8 mouse cellular contexts compared by ENCODE assay signal in the genomic region with DNA sequence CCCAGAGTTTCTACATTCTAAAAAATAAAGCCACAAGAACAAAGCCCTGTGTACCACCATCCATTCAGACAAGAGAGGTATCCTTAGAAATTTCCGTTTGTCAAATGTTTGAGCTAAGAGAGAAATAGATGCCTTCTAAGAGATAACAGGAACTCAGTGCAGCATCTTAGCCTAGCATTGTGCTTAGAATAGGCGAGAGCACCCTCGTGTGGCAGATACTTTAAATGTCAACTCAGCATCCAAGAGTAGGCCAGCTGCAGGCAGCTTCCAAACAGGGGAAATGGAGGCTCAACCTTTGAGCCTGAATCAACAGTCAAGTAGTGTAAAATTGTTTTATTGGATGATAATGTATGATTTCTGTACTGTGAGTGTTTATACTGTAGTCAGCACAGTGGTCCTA. TPM values are rescaled to one million over a fixed set of nuclear protein-coding genes. Genes with fewer than 3 reads are reported as not detected.
A peak's percentile ranks its signal among the peaks of the same experiment; 100 is the strongest.
DNase-seq lines count a peak whose midpoint lies in the region; ATAC-seq and TF ChIP-seq lines count a peak whose summit lies in the region.

No protein-coding gene starts in this region.

- H3K9ac ChIP-seq in intestine, embryonic 15.5 days: no peak overlapping the region
- no peak overlapping the region for H3K9ac ChIP-seq in midbrain, postnatal 0 days (replicated peaks; ENCODE audit: low read length, poor library complexity, severe bottlenecking)
- no peak overlapping the region for H3K9ac ChIP-seq in stomach, embryonic 14.5 days (replicated peaks; ENCODE audit: low read depth, low read length)

- peak; percentile 74 for ATAC-seq in intestine, embryonic 15.5 days
- peak; percentile 78 for ATAC-seq in midbrain, postnatal 0 days (ENCODE audit: low FRiP score)
- ATAC-seq in stomach, embryonic 14.5 days (ENCODE audit: insufficient number of reproducible peaks, insufficient read depth, low FRiP score, low read depth): 0 out of 2 replicates have a peak, but pooled peaks have one; percentile 53

- no peak overlapping the region for H3K4me3 ChIP-seq in gastrocnemius, adult 2 months
- no peak overlapping the region for H3K4me3 ChIP-seq in intestine, embryonic 15.5 days (replicated peaks)
- H3K4me3 ChIP-seq in midbrain, postnatal 0 days (ENCODE audit: low read depth, low read length): no peak overlapping the region
- H3K4me3 ChIP-seq in stomach, embryonic 14.5 days (ENCODE audit: low read depth, low read length): no peak overlapping the region

- 1% methylated on average over 3 of the region's 3 CpGs for WGBS in intestine, embryonic 15.5 days
- WGBS in midbrain, postnatal 0 days: 3% methylated on average over 3 of the region's 3 CpGs
- 3% methylated on average over 3 of the region's 3 CpGs for WGBS in stomach, embryonic 14.5 days

- peak; percentile 77 for TF ChIP-seq CTCF in gastrocnemius, adult 2 months (IDR thresholded peaks at IDR 0.05)
- peak; percentile 93 for TF ChIP-seq CTCF in midbrain, postnatal 0 days (IDR thresholded peaks at IDR 0.05)

- no peak overlapping the region for H3K4me2 ChIP-seq in intestine, embryonic 15.5 days (replicated peaks)
- H3K4me2 ChIP-seq in midbrain, postnatal 0 days (ENCODE audit: low read depth, low read length, poor library complexity, severe bottlenecking): no peak overlapping the region
- H3K4me2 ChIP-seq in stomach, embryonic 14.5 days (replicated peaks; ENCODE audit: low read depth, low read length): no peak overlapping the region

- intact Hi-C loops in gastrocnemius, adult 2 months (cut with DNase I): loop anchor here (5.0 to 10.0 kb wide), 3 partner anchors 97 to 533 kb away; partner anchors contain the start of genes Cstl1 and Thbd
- intact Hi-C loops in left cerebral cortex, postnatal 4 days (cut with DNase I): loop anchor here (2.0 to 10.0 kb wide), 3 partner anchors 250 to 850 kb away; partner anchors contain the start of gene Thbd

- H3K36me3 ChIP-seq in intestine, embryonic 15.5 days: no peaks in the 10 kb centered on the region
- no peaks in the 10 kb centered on the region for H3K36me3 ChIP-seq in midbrain, postnatal 0 days (ENCODE audit: insufficient read depth, low read length)
- no peaks in the 10 kb centered on the region for H3K36me3 ChIP-seq in stomach, embryonic 14.5 days (ENCODE audit: control insufficient read depth, insufficient read depth, low read length)

- H3K27ac ChIP-seq in gastrocnemius, adult 2 months: no peak overlapping the region
- no peak overlapping the region for H3K27ac ChIP-seq in intestine, embryonic 15.5 days
- no peak overlapping the region for H3K27ac ChIP-seq in midbrain, postnatal 0 days (ENCODE audit: low read depth, low read length)
- H3K27ac ChIP-seq in stomach, embryonic 14.5 days (ENCODE audit: low read length): no peak overlapping the region

- no peaks in the 10 kb centered on the region for H3K4me1 ChIP-seq in intestine, embryonic 15.5 days (replicated peaks)
- no peaks in the 10 kb centered on the region for H3K4me1 ChIP-seq in midbrain, postnatal 0 days (ENCODE audit: insufficient read depth, low read length)
- H3K4me1 ChIP-seq in stomach, embryonic 14.5 days (ENCODE audit: control insufficient read depth, insufficient read depth, low read length): no peaks in the 10 kb centered on the region

- no peaks in the 10 kb centered on the region for H3K27me3 ChIP-seq in intestine, embryonic 15.5 days (replicated peaks)
- no peaks in the 10 kb centered on the region for H3K27me3 ChIP-seq in midbrain, postnatal 0 days (ENCODE audit: insufficient read depth, low read length)
- no peaks in the 10 kb centered on the region for H3K27me3 ChIP-seq in stomach, embryonic 14.5 days (ENCODE audit: control insufficient read depth, insufficient read depth, low read length)

- peak; percentile 41 to 58 for DNase-seq in urinary bladder, adult 18-20 months (ENCODE audit: low spot score in 2 of 2)
- DNase-seq in urinary bladder, postnatal 10 days (ENCODE audit: low spot score): no peak
- DNase-seq in cerebellum, postnatal 25 days: peak; percentile 39 to 70
- DNase-seq in gastrocnemius, adult 2 months: peak; percentile 64
- peak; percentile 53 for DNase-seq in left cerebral cortex, postnatal 4 days
- DNase-seq in midbrain, postnatal 0 days (ENCODE audit: low spot score): peak; percentile 81

- H3K9me3 ChIP-seq in intestine, embryonic 15.5 days: no peaks in the 10 kb centered on the region
- H3K9me3 ChIP-seq in midbrain, postnatal 0 days (ENCODE audit: low read length): no peaks in the 10 kb centered on the region
- no peaks in the 10 kb centered on the region for H3K9me3 ChIP-seq in stomach, embryonic 14.5 days (ENCODE audit: control insufficient read depth, low read depth, low read length)

RNA-seq across cellular contexts. Expression of gene Nxt1, which starts 17.4 kb away (rescaled TPM):
- 1 to 10 TPM; 6.6 to 7.7 TPM for total RNA-seq in gastrocnemius, adult 2 months (2021)
- 73.1 and 73.7 TPM in 2 replicates for polyA plus RNA-seq in intestine, embryonic 15.5 days (2015; fragmentation: Nextera tagmentation; extraction: Ambion mirVana)
- 10 to 100 TPM; 11.4 to 12.6 TPM for total RNA-seq in left cerebral cortex, postnatal 4 days (2021)
- total RNA-seq in midbrain, postnatal 0 days (2014; rRNA removed): 23.8 and 24.9 TPM in 2 replicates
- polyA plus RNA-seq in midbrain, postnatal 0 days (2015; fragmentation: Nextera tagmentation; extraction: Ambion mirVana): 22.7 and 26.0 TPM in 2 replicates
- polyA plus RNA-seq in stomach, embryonic 14.5 days (2014; fragmentation: Nextera tagmentation; extraction: Ambion mirVana): 89.1 and 98.2 TPM in 2 replicates

RNA-seq across cellular contexts. Expression of gene Gzf1, which starts 25.9 kb away (rescaled TPM):
- total RNA-seq in gastrocnemius, adult 2 months (2021): 10 to 100 TPM; 18.9 to 26.3 TPM
- 15.1 and 16.1 TPM in 2 replicates for polyA plus RNA-seq in intestine, embryonic 15.5 days (2015; fragmentation: Nextera tagmentation; extraction: Ambion mirVana)
- total RNA-seq in left cerebral cortex, postnatal 4 days (2021): 10 to 100 TPM; 21.2 to 21.6 TPM
- 16.7 and 22.7 TPM in 2 replicates for total RNA-seq in midbrain, postnatal 0 days (2014; rRNA removed)
- polyA plus RNA-seq in midbrain, postnatal 0 days (2015; fragmentation: Nextera tagmentation; extraction: Ambion mirVana): 14.1 and 14.4 TPM in 2 replicates
- polyA plus RNA-seq in stomach, embryonic 14.5 days (2014; fragmentation: Nextera tagmentation; extraction: Ambion mirVana): 20.0 and 23.1 TPM in 2 replicates
